Mouse (Mus musculus): ENCODE measurements at regions not wholly inside any gene's neighbourhood (a gene's known extent, or its start where the extent isn't known, plus 50 kb on each side); places are given as distances from the start of the nearest gene placed in this dataset.

GRCm38 (mm10) chr15:102776218-102776850, 54.4 kb upstream of the Calcoco1 start:
- peaks cover 12% of the 10 kb centered on the region; the same call in 1 of the 2 replicates for H3K27me3 ChIP-seq (ENCODE audit: control insufficient read depth, insufficient read depth, low read length)
- WGBS: 38% methylated on average over 11 of the region's 11 CpGs
- no peak for ATAC-seq (ENCODE audit: insufficient number of reproducible peaks, insufficient read depth, low FRiP score, low read depth)
- H3K4me1 ChIP-seq (ENCODE audit: control insufficient read depth in 2 of 2, insufficient read depth in 2 of 2, low read length in 2 of 2): no peaks in the 10 kb centered on the region; a peak in 1 of 4 replicates
- no peak overlapping the region for H3K9ac ChIP-seq (ENCODE audit: low read length)
- no peak overlapping the region for H3K27ac ChIP-seq (replicated peaks in 1 of 2; ENCODE audit: control insufficient read depth in 1 of 2, insufficient read depth in 1 of 2, low read depth in 2 of 2, low read length in 2 of 2)
- no peaks in the 10 kb centered on the region for H3K36me3 ChIP-seq (ENCODE audit: control insufficient read depth, insufficient read depth, low read length)
- H3K9me3 ChIP-seq (ENCODE audit: control insufficient read depth, low read length): no peaks in the 10 kb centered on the region
- no peak overlapping the region for H3K4me3 ChIP-seq (ENCODE audit: control insufficient read depth in 1 of 2, insufficient read depth in 1 of 2, low read depth in 1 of 2, low read length in 2 of 2)
- H3K4me2 ChIP-seq (ENCODE audit: low read length): no peak overlapping the region

GRCm38 (mm10) chr15:102780626-102781025, 58.6 kb upstream of the Calcoco1 start:
- Histone ChIP-seq H3K4me2 (ENCODE audit: low read length) (no peak overlapping the region), H3K9me3 (ENCODE audit: control insufficient read depth, low read length) (no peaks in the 10 kb centered on the region), H3K9ac (ENCODE audit: low read length) (no peak overlapping the region), H3K36me3 (ENCODE audit: control insufficient read depth, insufficient read depth, low read length) (no peaks in the 10 kb centered on the region), H3K4me1 (ENCODE audit: control insufficient read depth in 2 of 2, insufficient read depth in 2 of 2, low read length in 2 of 2) (no peaks in the 10 kb centered on the region; a peak in 1 of 4 replicates), H3K27me3 (ENCODE audit: control insufficient read depth, insufficient read depth, low read length) (peaks cover 19% of the 10 kb centered on the region), H3K4me3 (ENCODE audit: control insufficient read depth in 1 of 2, insufficient read depth in 1 of 2, low read depth in 1 of 2, low read length in 2 of 2) (no peak overlapping the region), H3K27ac (replicated peaks in 1 of 2; ENCODE audit: control insufficient read depth in 1 of 2, insufficient read depth in 1 of 2, low read depth in 2 of 2, low read length in 2 of 2) (no peak overlapping the region)
- 73% methylated on average over 6 of the region's 6 CpGs for WGBS
- ATAC-seq (ENCODE audit: insufficient number of reproducible peaks, insufficient read depth, low FRiP score, low read depth): no peak

GRCm38 (mm10) chr15:102782988-102783799, 61.2 kb upstream of the Calcoco1 start:
- ATAC-seq (ENCODE audit: insufficient number of reproducible peaks, insufficient read depth, low FRiP score, low read depth): no peak
- H3K9ac ChIP-seq (ENCODE audit: low read length): no peak overlapping the region
- no peak overlapping the region for H3K27ac ChIP-seq (replicated peaks in 1 of 2; ENCODE audit: control insufficient read depth in 1 of 2, insufficient read depth in 1 of 2, low read depth in 2 of 2, low read length in 2 of 2)
- peaks cover 32% of the 10 kb centered on the region for H3K27me3 ChIP-seq (ENCODE audit: control insufficient read depth, insufficient read depth, low read length)
- no peaks in the 10 kb centered on the region; a peak in 1 of 4 replicates for H3K4me1 ChIP-seq (ENCODE audit: control insufficient read depth in 2 of 2, insufficient read depth in 2 of 2, low read length in 2 of 2)
- no peak overlapping the region for H3K4me2 ChIP-seq (ENCODE audit: low read length)
- H3K4me3 ChIP-seq (ENCODE audit: control insufficient read depth in 1 of 2, insufficient read depth in 1 of 2, low read depth in 1 of 2, low read length in 2 of 2): no peak overlapping the region
- no peaks in the 10 kb centered on the region for H3K9me3 ChIP-seq (ENCODE audit: control insufficient read depth, low read length)
- no peaks in the 10 kb centered on the region for H3K36me3 ChIP-seq (ENCODE audit: control insufficient read depth, insufficient read depth, low read length)
- WGBS: 52% methylated on average over 9 of the region's 9 CpGs

- H3K4me3 ChIP-seq (ENCODE audit: control insufficient read depth in 1 of 2, insufficient read depth in 1 of 2, low read depth in 1 of 2, low read length in 2 of 2): no peak overlapping the region
- H3K4me2 ChIP-seq (ENCODE audit: low read length): no peak overlapping the region
- H3K27ac ChIP-seq (replicated peaks in 1 of 2; ENCODE audit: control insufficient read depth in 1 of 2, insufficient read depth in 1 of 2, low read depth in 2 of 2, low read length in 2 of 2): no peak overlapping the region
- peaks cover 46% of the 10 kb centered on the region for H3K27me3 ChIP-seq (ENCODE audit: control insufficient read depth, insufficient read depth, low read length)
- WGBS: 25% methylated on average over 10 of the region's 10 CpGs
- no peaks in the 10 kb centered on the region for H3K4me1 ChIP-seq (ENCODE audit: control insufficient read depth in 2 of 2, insufficient read depth in 2 of 2, low read length in 2 of 2)
- ATAC-seq (ENCODE audit: insufficient number of reproducible peaks, insufficient read depth, low FRiP score, low read depth): no peak
- no peaks in the 10 kb centered on the region for H3K9me3 ChIP-seq (ENCODE audit: control insufficient read depth, low read length)
- H3K36me3 ChIP-seq (ENCODE audit: control insufficient read depth, insufficient read depth, low read length): no peaks in the 10 kb centered on the region
- no peak overlapping the region for H3K9ac ChIP-seq (ENCODE audit: low read length)
Observed at GRCm38 (mm10) chr15:102785055-102785820, 63.3 kb upstream of the Calcoco1 start.

GRCm38 (mm10) chr15:102788846-102789518, 67.0 kb upstream of the Calcoco1 start:
- no peak for ATAC-seq (ENCODE audit: insufficient number of reproducible peaks, insufficient read depth, low FRiP score, low read depth)
- no peaks in the 10 kb centered on the region for H3K36me3 ChIP-seq (ENCODE audit: control insufficient read depth, insufficient read depth, low read length)
- no peaks in the 10 kb centered on the region for H3K4me1 ChIP-seq (ENCODE audit: control insufficient read depth in 2 of 2, insufficient read depth in 2 of 2, low read length in 2 of 2)
- H3K9ac ChIP-seq (ENCODE audit: low read length): no peak overlapping the region
- no peaks in the 10 kb centered on the region for H3K9me3 ChIP-seq (ENCODE audit: control insufficient read depth, low read length)
- no peak overlapping the region for H3K27ac ChIP-seq (replicated peaks in 1 of 2; ENCODE audit: control insufficient read depth in 1 of 2, insufficient read depth in 1 of 2, low read depth in 2 of 2, low read length in 2 of 2)
- peaks cover 60% of the 10 kb centered on the region for H3K27me3 ChIP-seq (ENCODE audit: control insufficient read depth, insufficient read depth, low read length)
- WGBS: 54% methylated on average over 7 of the region's 7 CpGs
- no peak overlapping the region for H3K4me2 ChIP-seq (ENCODE audit: low read length)
- H3K4me3 ChIP-seq (ENCODE audit: control insufficient read depth in 1 of 2, insufficient read depth in 1 of 2, low read depth in 1 of 2, low read length in 2 of 2): no peak overlapping the region

GRCm38 (mm10) chr15:102797020-102797618, 75.1 kb upstream of the Calcoco1 start:
- Histone ChIP-seq H3K9me3 (ENCODE audit: control insufficient read depth, low read length) (no peaks in the 10 kb centered on the region), H3K36me3 (ENCODE audit: control insufficient read depth, insufficient read depth, low read length) (no peaks in the 10 kb centered on the region), H3K4me2 (ENCODE audit: low read length) (no peak overlapping the region), H3K9ac (ENCODE audit: low read length) (no peak overlapping the region), H3K27ac (replicated peaks in 1 of 2; ENCODE audit: control insufficient read depth in 1 of 2, insufficient read depth in 1 of 2, low read depth in 2 of 2, low read length in 2 of 2) (no peak overlapping the region), H3K27me3 (ENCODE audit: control insufficient read depth, insufficient read depth, low read length) (peaks cover 22% of the 10 kb centered on the region), H3K4me1 (ENCODE audit: control insufficient read depth in 2 of 2, insufficient read depth in 2 of 2, low read length in 2 of 2) (no peaks in the 10 kb centered on the region), H3K4me3 (ENCODE audit: control insufficient read depth in 1 of 2, insufficient read depth in 1 of 2, low read depth in 1 of 2, low read length in 2 of 2) (no peak overlapping the region)
- 72% methylated on average over 5 of the region's 5 CpGs for WGBS
- no peak for ATAC-seq (ENCODE audit: insufficient number of reproducible peaks, insufficient read depth, low FRiP score, low read depth)

- H3K4me3 ChIP-seq (ENCODE audit: control insufficient read depth in 1 of 2, insufficient read depth in 1 of 2, low read depth in 1 of 2, low read length in 2 of 2): no peak overlapping the region
- H3K9me3 ChIP-seq (ENCODE audit: control insufficient read depth, low read length): no peaks in the 10 kb centered on the region
- no peak overlapping the region for H3K9ac ChIP-seq (ENCODE audit: low read length)
- H3K27ac ChIP-seq (replicated peaks in 1 of 2; ENCODE audit: control insufficient read depth in 1 of 2, insufficient read depth in 1 of 2, low read depth in 2 of 2, low read length in 2 of 2): no peak overlapping the region
- no peaks in the 10 kb centered on the region for H3K36me3 ChIP-seq (ENCODE audit: control insufficient read depth, insufficient read depth, low read length)
- H3K4me1 ChIP-seq (ENCODE audit: control insufficient read depth in 2 of 2, insufficient read depth in 2 of 2, low read length in 2 of 2): no peaks in the 10 kb centered on the region
- 67% methylated on average over 4 of the region's 4 CpGs for WGBS
- ATAC-seq (ENCODE audit: insufficient number of reproducible peaks, insufficient read depth, low FRiP score, low read depth): no peak
- peaks cover 29% of the 10 kb centered on the region for H3K27me3 ChIP-seq (ENCODE audit: control insufficient read depth, insufficient read depth, low read length)
- no peak overlapping the region for H3K4me2 ChIP-seq (ENCODE audit: low read length)
Observed at GRCm38 (mm10) chr15:102800049-102800448, 78.1 kb upstream of the Calcoco1 start.
